Mouse (Mus musculus): ENCODE data around the gene Olfr1090. TPM values are rescaled to one million over a fixed set of nuclear protein-coding genes. Genes with fewer than 3 reads are reported as not detected.

The Olfr1090 gene
- not detected in 2 replicates for polyA plus RNA-seq (2015; fragmentation: Nextera tagmentation; extraction: Ambion mirVana)

GRCm38 (mm10) chr2:86758893-86759292 is at the start of gene Olfr1090:
TSS of gene Olfr1090 (minus strand) at chr2:86758993.

GRCm38 (mm10) chr2:86782179-86782578 is 23.4 kb upstream of the Olfr1090 start, which contains the start of gene Olfr1093:
TSS of gene Olfr1093 (plus strand) at chr2:86782479.

GRCm38 (mm10) chr2:86733601-86734000 is 25.2 kb downstream of the Olfr1090 start, which contains the start of gene Olfr1089:
TSS of gene Olfr1089 (minus strand) at chr2:86733701.

Other genes with a start within 250 kb of the Olfr1090 start
- not detected in 2 replicates for gene Olfr1079, start 216.5 kb downstream of the Olfr1090 start, polyA plus RNA-seq (2015; fragmentation: Nextera tagmentation; extraction: Ambion mirVana)
- not detected in 2 replicates for gene Olfr1080, start 200.8 kb downstream of the Olfr1090 start, polyA plus RNA-seq (2015; fragmentation: Nextera tagmentation; extraction: Ambion mirVana)
- not detected in 2 replicates for gene Olfr1082, start 160.0 kb downstream of the Olfr1090 start, polyA plus RNA-seq (2015; fragmentation: Nextera tagmentation; extraction: Ambion mirVana)
- not detected in 2 replicates for gene Olfr1084, start 119.3 kb downstream of the Olfr1090 start, polyA plus RNA-seq (2015; fragmentation: Nextera tagmentation; extraction: Ambion mirVana)
- not detected in 2 replicates for gene Olfr1085, start 97.0 kb downstream of the Olfr1090 start, polyA plus RNA-seq (2015; fragmentation: Nextera tagmentation; extraction: Ambion mirVana)
- gene Olfr1086, start 78.9 kb downstream of the Olfr1090 start, polyA plus RNA-seq (2015; fragmentation: Nextera tagmentation; extraction: Ambion mirVana): not detected in 2 replicates
- gene Olfr1087, start 60.6 kb downstream of the Olfr1090 start, polyA plus RNA-seq (2015; fragmentation: Nextera tagmentation; extraction: Ambion mirVana): not detected in 2 replicates
- not detected in 2 replicates for gene Olfr1089, start 25.3 kb downstream of the Olfr1090 start, polyA plus RNA-seq (2015; fragmentation: Nextera tagmentation; extraction: Ambion mirVana)
- gene Olfr1093, start 23.5 kb upstream of the Olfr1090 start, polyA plus RNA-seq (2015; fragmentation: Nextera tagmentation; extraction: Ambion mirVana): not detected in 2 replicates
- gene Olfr141, start 51.0 kb upstream of the Olfr1090 start, polyA plus RNA-seq (2015; fragmentation: Nextera tagmentation; extraction: Ambion mirVana): not detected in 2 replicates
- not detected in 2 replicates for gene Olfr1094, start 65.7 kb upstream of the Olfr1090 start, polyA plus RNA-seq (2015; fragmentation: Nextera tagmentation; extraction: Ambion mirVana)
- gene Olfr1095, start 92.7 kb upstream of the Olfr1090 start, polyA plus RNA-seq (2015; fragmentation: Nextera tagmentation; extraction: Ambion mirVana): not detected in 2 replicates
- not detected in 2 replicates for gene Gm13723, start 115.8 kb upstream of the Olfr1090 start, polyA plus RNA-seq (2015; fragmentation: Nextera tagmentation; extraction: Ambion mirVana)
- gene Olfr1097, start 133.2 kb upstream of the Olfr1090 start, polyA plus RNA-seq (2015; fragmentation: Nextera tagmentation; extraction: Ambion mirVana): not detected in 2 replicates
- not detected in 2 replicates for gene Olfr1098, start 165.6 kb upstream of the Olfr1090 start, polyA plus RNA-seq (2015; fragmentation: Nextera tagmentation; extraction: Ambion mirVana)
- gene Olfr1099, start 201.7 kb upstream of the Olfr1090 start, polyA plus RNA-seq (2015; fragmentation: Nextera tagmentation; extraction: Ambion mirVana): not detected in 2 replicates
- gene Olfr1100, start 221.0 kb upstream of the Olfr1090 start, polyA plus RNA-seq (2015; fragmentation: Nextera tagmentation; extraction: Ambion mirVana): not detected in 2 replicates
- gene Olfr1101, start 232.2 kb upstream of the Olfr1090 start, polyA plus RNA-seq (2015; fragmentation: Nextera tagmentation; extraction: Ambion mirVana): not detected in 2 replicates
- gene Olfr1102, start 239.4 kb upstream of the Olfr1090 start, polyA plus RNA-seq (2015; fragmentation: Nextera tagmentation; extraction: Ambion mirVana): not detected in 2 replicates